Mouse (Mus musculus) cerebellum, adult 2 months (tissue): ENCODE results near the gene Gm17949. TPM values are rescaled to one million over a fixed set of nuclear protein-coding genes. Genes with fewer than 3 reads are reported as not detected.
"Not testable (repeated sequence)": the region's sequence is repeated elsewhere in the genome, so short reads cannot be mapped to it uniquely, and the experiment has no call there.

ENCODE experiments used
- DNase-seq, 2 experiments: peaks; one replicate each; pipeline ENCODE4 v3.0.0; 2021
- H3K27ac ChIP-seq: fragments of 200-500 bp; 2 replicates; pipeline ENCODE4 v1.5.1; 2012; ENCODE audit warnings: low read length, control low read depth, inconsistent platforms; ENCODE audit not compliant: insufficient read depth
- H3K27me3 ChIP-seq: fragments of 200-500 bp; 2 replicates; pipeline ENCODE4 v1.6.1; 2012; ENCODE audit warnings: inconsistent platforms, mild to moderate bottlenecking, low read length, moderate library complexity; ENCODE audit not compliant: control insufficient read depth, insufficient read depth
- H3K4me1 ChIP-seq: fragments of 200-500 bp; 2 replicates; pipeline ENCODE4 v1.6.1; 2011; ENCODE audit warnings: low read length; ENCODE audit not compliant: control insufficient read depth, insufficient read depth
- H3K4me3 ChIP-seq: fragments of 200-500 bp; replicated peaks from 2 replicates; pipeline ENCODE3; 2011; ENCODE audit warnings: mild to moderate bottlenecking, low read depth, low read length, control low read depth; ENCODE audit not compliant: insufficient read depth
- CTCF ChIP-seq: fragments of 200-500 bp; IDR thresholded peaks from 2 replicates; pipeline ENCODE4 v1.5.1; 2011; ENCODE audit warnings: low read depth, mild to moderate bottlenecking, control low read depth, low read length, moderate library complexity, borderline replicate concordance; ENCODE audit not compliant: insufficient read depth
- POLR2A ChIP-seq: fragments of 200-500 bp; IDR thresholded peaks from 2 replicates; pipeline ENCODE4 v1.6.1; 2011; ENCODE audit warnings: low read length, control low read depth, borderline replicate concordance; ENCODE audit not compliant: insufficient read depth
- WGBS: fragments of 180-500 bp; shearing (Covaris S2); methylation state at CpG from one replicate; pipeline ENCODE4 v1.1.7; 2018; 5-methylcytosine and 5-hydroxymethylcytosine counted together
- polyA plus RNA-seq: library from polyadenylated mRNA; depleted of rRNA; stranded (reverse); fragments of >200 nt; gene quantifications from 2 replicates; pipeline ENCODE4 v1.2.3, GENCODE M21; 2012

Gm17949 gene
- polyA plus RNA-seq, 1 experiment = 0.34 TPM

DNA sequence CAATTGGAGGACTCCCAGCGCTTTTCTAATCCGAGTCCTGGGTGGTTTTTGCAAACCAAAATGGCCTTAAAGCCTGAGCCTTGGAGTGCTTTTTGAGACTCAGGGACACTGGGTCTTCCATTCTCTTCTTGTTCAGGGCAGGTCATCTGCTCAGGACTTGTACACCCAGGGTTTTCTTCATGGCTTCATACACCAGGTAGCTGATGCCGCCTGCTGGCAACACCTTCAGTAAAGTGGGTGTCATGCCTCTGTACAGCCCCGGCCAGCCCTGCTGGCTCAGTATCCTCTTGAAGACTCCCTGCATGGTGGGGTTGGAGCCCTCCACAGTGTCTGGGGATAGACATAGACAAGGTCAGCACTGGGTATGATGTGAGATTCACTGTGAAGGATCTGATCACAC lies 21.6 kb downstream of the Gm17949 start:
- DNase-seq = peak in 1 of 2 experiments; percentile 30
- Histone ChIP-seq H3K4me1 (peaks cover 5% of the 10 kb centered on the region), H3K27ac (0 out of 2 replicates have a peak overlapping the region, but pooled peaks have one; percentile 30), H3K4me3 (no peak overlapping the region), H3K27me3 (no peaks in the 10 kb centered on the region)
- TF ChIP-seq POLR2A (no peak), CTCF (no peak)
- WGBS = 86% methylated on average over 4 of the region's 4 CpGs

DNA sequence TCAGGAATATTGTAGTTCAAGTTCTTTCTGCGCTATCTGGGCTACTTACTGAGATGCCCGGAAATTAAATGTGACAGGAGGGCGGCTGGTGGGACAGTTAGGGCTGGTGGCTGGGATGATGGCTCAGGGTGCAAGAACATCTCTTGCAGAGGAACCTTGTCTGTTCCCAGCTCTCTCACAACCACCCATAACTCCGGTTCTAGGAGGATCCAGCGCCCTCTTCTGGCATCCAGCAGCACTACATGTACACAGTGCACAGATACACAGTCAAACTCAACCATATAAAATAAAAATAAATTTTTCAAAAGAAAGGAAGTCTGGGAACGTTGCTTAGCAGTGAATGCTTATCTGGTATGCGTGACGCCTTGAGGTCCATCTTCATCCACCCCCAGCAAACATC lies 27.7 kb downstream of the Gm17949 start:
- WGBS = 37% methylated on average over 8 of the region's 8 CpGs
- no peak for DNase-seq

DNA sequence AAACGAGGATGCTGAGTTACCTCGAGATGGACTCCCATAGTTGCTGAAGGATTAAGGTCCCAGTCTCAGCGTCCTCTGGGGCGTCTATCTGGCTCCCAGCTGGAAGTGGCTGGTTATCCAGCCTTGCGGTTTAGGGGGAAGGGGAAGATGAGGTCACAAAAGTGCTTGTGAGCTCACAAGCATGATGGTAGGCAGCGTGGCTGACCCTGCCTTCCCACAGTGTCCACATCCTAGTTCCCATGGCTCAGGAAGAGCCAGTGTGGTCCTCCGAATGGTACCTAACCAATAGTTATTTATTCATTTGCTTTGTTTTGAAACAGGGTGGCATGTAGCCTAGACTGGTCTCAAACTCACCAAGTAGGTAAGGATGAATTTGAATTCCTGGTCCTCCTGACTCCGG lies 30.3 kb downstream of the Gm17949 start, which contains the start of gene Slc25a41:
Slc25a41 (minus strand) TSS at position 101 of the 400 bp plus-strand sequence.
- DNase-seq = no peak
- 71% methylated on average over 8 of the region's 8 CpGs for WGBS
- Histone ChIP-seq H3K4me3 (no peak within 1 kb of the TSS), H3K27ac (no peak within 1 kb of the TSS), H3K27me3 (no peaks in the 10 kb centered on the region), H3K4me1 (no peaks in the 10 kb centered on the region)
- TF ChIP-seq CTCF (no peak), POLR2A (no peak)

More for the DNA sequence above, 27.7 kb downstream of the Gm17949 start:
- no peaks in the 10 kb centered on the region for H3K27me3 ChIP-seq
- H3K4me1 ChIP-seq = no peaks in the 10 kb centered on the region
- TF ChIP-seq CTCF (peak; percentile 14; the same call in 1 of the 2 replicates), POLR2A (no peak)
- no peak overlapping the region for H3K27ac ChIP-seq
- H3K4me3 ChIP-seq = no peak overlapping the region

DNA sequence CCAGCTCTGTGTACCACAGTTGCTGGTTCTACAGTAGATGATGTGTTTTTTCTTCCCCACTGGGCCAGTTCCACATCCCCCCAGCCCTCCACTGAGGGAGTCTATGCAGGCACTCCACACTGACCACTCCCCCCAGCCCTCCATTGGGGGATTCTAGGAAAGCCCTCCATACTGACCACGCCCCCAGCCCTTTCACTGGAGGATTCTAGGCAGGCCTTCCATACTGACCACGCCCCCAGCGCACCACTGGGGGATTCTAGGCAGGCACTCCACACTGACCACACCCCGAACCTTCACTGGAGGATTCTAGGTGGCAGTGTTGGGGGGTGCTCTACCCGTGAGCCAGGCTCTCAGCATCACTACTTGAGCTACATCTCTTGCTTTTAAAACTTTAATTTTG lies 36.1 kb downstream of the Gm17949 start:
- H3K4me1 ChIP-seq = no peaks in the 10 kb centered on the region
- WGBS = 60% methylated on average over 5 of the region's 5 CpGs
- DNase-seq = no peak
- TF ChIP-seq CTCF (no peak), POLR2A (no peak)
- no peak overlapping the region for H3K27ac ChIP-seq
- H3K27me3 ChIP-seq = no peaks in the 10 kb centered on the region; the same call in 1 of the 2 replicates
- H3K4me3 ChIP-seq = no peak overlapping the region

DNA sequence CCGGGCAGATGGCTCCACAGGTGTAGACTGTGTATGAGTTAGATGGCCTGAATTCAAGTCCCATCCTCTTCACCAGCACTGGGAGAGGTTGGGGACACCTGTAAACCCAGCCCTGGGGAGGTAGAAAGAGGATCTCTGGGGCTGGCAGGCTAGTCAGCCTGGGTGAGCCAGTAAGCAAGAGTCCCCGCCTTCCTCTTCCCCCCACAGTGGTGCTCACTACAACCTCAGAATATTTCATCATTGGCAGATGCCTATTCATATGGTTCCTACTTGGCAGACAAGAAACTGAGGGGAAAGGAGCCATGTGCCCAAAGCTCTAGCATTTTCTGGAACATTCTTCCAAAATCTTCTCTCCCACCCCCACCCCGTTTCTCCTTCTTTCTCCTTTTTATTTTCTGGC lies 37.5 kb downstream of the Gm17949 start:
- Histone ChIP-seq H3K27ac (no peak overlapping the region), H3K4me1 (no peaks in the 10 kb centered on the region), H3K4me3 (no peak overlapping the region), H3K27me3 (no peaks in the 10 kb centered on the region; the same call in 1 of the 2 replicates)
- WGBS = 94% methylated on average over 3 of the region's 3 CpGs
- DNase-seq = no peak
- TF ChIP-seq POLR2A (no peak), CTCF (no peak)

DNA sequence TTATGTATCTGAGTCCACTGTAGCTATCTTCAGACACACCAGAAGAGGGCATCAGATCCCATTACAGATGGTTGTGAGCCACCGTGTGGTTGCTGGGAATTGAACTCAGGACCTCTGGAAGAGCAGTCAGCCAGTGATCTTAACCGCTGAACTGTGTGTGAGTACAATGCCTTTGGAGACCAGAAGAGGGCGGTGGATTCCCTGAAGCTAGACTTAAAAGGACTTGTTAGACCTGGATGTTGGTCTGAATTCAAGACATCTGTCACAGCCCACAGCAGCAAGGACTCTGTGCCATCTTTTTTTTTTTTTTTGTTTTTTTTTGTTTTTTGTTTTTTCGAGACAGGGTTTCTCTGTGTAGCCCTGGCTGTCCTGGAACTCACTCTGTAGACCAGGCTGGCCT lies 40.4 kb downstream of the Gm17949 start:
- H3K4me1 ChIP-seq, H3K27me3 ChIP-seq, H3K4me3 ChIP-seq, DNase-seq, H3K27ac ChIP-seq: not testable (repeated sequence)
- 78% methylated on average over 4 of the region's 4 CpGs for WGBS
- TF ChIP-seq CTCF = peak; percentile 5; the same call in 1 of the 2 replicates

DNA sequence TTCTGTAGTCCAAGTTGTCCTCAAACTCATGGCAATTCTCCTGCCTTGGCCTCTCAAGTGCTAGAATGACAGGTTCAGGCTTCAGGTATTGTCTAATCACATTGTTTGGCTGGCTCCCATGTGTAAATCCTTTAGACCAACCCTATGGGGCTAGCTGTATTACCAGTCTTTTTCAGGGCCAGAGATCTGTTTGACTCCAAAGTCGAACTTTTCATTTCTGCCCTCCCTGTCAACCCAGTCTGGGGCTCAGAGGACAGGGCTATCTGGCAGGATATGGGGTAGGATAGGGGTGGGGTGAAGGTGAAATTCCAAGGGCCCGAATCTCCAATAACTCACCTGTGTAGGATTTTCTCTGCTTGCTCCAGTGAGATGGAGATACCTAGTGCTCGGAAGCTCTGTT lies 45.0 kb downstream of the Gm17949 start:
- Histone ChIP-seq H3K27ac (no peak overlapping the region), H3K4me1 (peaks cover 8% of the 10 kb centered on the region), H3K4me3 (no peak overlapping the region), H3K27me3 (no peaks in the 10 kb centered on the region; the same call in 1 of the 2 replicates)
- DNase-seq = no peak
- 88% methylated on average over 3 of the region's 3 CpGs for WGBS
- TF ChIP-seq POLR2A = no peak
- TF ChIP-seq CTCF = no peak

DNA sequence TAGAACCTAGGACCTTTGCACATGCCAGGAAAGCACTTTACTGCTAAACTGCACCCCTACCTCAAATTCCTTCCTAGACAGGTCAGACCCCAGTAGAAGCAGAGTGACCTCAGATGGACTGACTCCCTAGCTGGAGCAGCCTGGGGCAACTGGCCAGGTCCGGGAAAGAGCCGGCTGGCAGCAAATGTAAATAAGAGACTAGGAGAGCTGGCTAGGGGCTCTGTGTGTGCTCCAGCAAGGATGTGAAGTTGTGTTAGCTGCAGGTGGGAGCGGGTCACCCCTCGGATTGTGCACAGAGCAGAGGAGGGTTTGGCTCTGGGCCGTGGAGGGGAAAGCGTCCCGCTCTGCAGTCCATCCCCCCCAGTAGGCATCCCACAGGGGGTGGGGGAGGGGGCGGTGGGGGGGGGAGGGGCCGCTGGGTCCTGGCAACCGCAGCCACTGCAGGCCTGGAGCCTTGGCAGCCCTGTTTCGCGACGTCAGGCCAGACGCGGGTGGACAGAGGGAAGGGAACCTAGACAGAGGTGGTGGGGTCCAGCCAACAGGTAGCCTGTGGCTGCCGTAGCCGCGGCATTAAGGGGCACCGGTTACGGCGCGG lies 47.7 kb downstream of the Gm17949 start, which contains the start of gene Crb3:
Crb3 (plus strand) TSS at position 215 of the 595 bp plus-strand sequence.
- Histone ChIP-seq H3K27me3 (no peaks in the 10 kb centered on the region), H3K4me3 (peak within 1 kb of the TSS; percentile 93), H3K4me1 (peaks cover 12% of the 10 kb centered on the region), H3K27ac (peak within 1 kb of the TSS; percentile 84)
- WGBS = 0% methylated on average over 13 of the region's 22 CpGs
- DNase-seq = peak; percentile 63 to 69
- TF ChIP-seq CTCF = no peak
